Mouse (Mus musculus) stomach, embryonic 16.5 days (tissue): ENCODE data around the gene BC025920. TPM values are rescaled to one million over a fixed set of nuclear protein-coding genes. Genes with fewer than 3 reads are reported as not detected.
A peak's percentile ranks its signal among the peaks of the same experiment; 100 is the strongest.

Source experiments
- ATAC-seq: fragments of 200-750 bp; cut with Nextera tagmentation; 2 replicates; pipeline ENCODE4 v1.8.0; 2017; ENCODE audit warnings: moderate number of reproducible peaks, moderate TSS enrichment; ENCODE audit not compliant: insufficient read depth, low FRiP score
- H3K27ac ChIP-seq: fragments of 300-500 bp; sonication (generic); 2 replicates; pipeline ENCODE4 v1.5.1; 2014; ENCODE audit warnings: low read length
- H3K27me3 ChIP-seq: fragments of 300-500 bp; sonication (generic); 2 replicates; pipeline ENCODE4 v1.6.1; 2014; ENCODE audit warnings: low read length, control low read depth, mixed read lengths; ENCODE audit not compliant: control insufficient read depth, insufficient read depth
- H3K36me3 ChIP-seq: fragments of 300-500 bp; sonication (generic); 2 replicates; pipeline ENCODE4 v1.6.1; 2014; ENCODE audit warnings: low read length; ENCODE audit not compliant: control insufficient read depth, insufficient read depth
- H3K4me1 ChIP-seq: fragments of 300-500 bp; sonication (generic); 2 replicates; pipeline ENCODE4 v1.6.1; 2014; ENCODE audit warnings: low read length, control low read depth, mixed read lengths; ENCODE audit not compliant: control insufficient read depth, insufficient read depth
- H3K4me2 ChIP-seq: fragments of 300-500 bp; sonication (generic); 2 replicates; pipeline ENCODE4 v1.6.1; 2014; ENCODE audit warnings: low read depth, low read length, mixed read lengths
- H3K4me3 ChIP-seq: fragments of 300-500 bp; sonication (generic); replicated peaks from 2 replicates; pipeline ENCODE4 v1.5.1; 2014; ENCODE audit warnings: mild to moderate bottlenecking, low read length
- H3K9ac ChIP-seq: fragments of 300-500 bp; sonication (generic); 2 replicates; pipeline ENCODE4 v1.6.1; 2014; ENCODE audit warnings: low read length
- H3K9me3 ChIP-seq: fragments of 300-500 bp; sonication (generic); replicated peaks from 2 replicates; pipeline ENCODE4 v1.6.1; 2016; ENCODE audit warnings: low read length, control low read depth; ENCODE audit not compliant: control insufficient read depth
- WGBS: fragments of 180-500 bp; shearing (Covaris S2); extraction: QIAGEN DNeasy Blood & Tissue Kit; methylation state at CpG from one replicate; pipeline ENCODE4 v1.1.7; 2014; 5-methylcytosine and 5-hydroxymethylcytosine counted together
- polyA plus RNA-seq: library from polyadenylated mRNA; unstranded; fragments of >200 nt; fragmentation: Nextera tagmentation; extraction: Ambion mirVana; gene quantifications from 2 replicates; pipeline ENCODE4 v1.2.1, GENCODE M21; 2015

The BC025920 gene
- polyA plus RNA-seq, 1 experiment from 2014 or later, result 0.46 TPM

DNA sequence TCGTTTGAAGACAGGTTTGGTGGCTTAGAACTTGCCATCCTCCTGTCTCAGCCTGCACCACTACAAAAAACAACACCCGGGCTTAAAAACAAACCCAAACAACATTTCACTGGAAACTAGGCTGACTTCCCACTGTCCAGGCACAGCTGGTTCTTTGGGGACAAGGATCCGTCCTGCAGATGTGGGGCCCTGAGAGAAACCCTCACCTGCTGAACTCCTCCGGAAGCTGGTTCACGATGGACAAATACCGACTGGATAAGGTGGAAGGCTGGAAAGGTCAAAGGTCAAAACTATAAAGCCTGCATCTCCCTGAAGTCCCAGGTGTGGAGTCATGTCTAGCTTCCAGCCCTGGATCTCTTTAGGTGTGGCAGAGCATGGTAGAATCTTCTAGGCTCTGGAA lies 7.2 kb upstream of the BC025920 start:
- peaks cover 43% of the 10 kb centered on the region for H3K4me1 ChIP-seq
- no peak for ATAC-seq
- no peak overlapping the region for H3K27ac ChIP-seq
- no peak overlapping the region for H3K9ac ChIP-seq
- no peaks in the 10 kb centered on the region for H3K36me3 ChIP-seq
- H3K4me2 ChIP-seq, result no peak overlapping the region
- WGBS, result 36% methylated on average over 6 of the region's 6 CpGs
- no peak overlapping the region for H3K4me3 ChIP-seq
- H3K9me3 ChIP-seq, result no peaks in the 10 kb centered on the region
- H3K27me3 ChIP-seq, result peaks cover 3% of the 10 kb centered on the region; the same call in 1 of the 2 replicates

DNA sequence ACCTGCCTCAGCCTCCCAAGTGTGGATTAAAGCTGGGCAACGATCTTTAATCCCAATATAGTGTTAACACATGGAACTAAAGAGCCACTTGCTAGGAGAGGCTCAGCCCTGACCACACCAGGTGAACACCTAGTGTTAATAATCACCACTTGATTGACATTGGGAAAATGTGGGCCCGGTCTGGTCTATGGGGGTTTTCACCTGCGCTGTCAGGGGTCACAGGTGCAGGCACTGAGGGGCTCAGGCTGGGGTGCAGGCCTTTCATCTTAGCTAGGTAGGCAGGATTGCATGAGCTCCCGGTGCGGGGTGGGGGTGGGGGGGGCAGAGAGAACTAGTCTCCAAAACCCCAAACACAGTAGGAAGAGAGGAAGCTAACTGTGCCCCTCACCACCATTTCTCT lies 6.4 kb upstream of the BC025920 start:
- no peak for ATAC-seq
- Histone ChIP-seq H3K9ac (no peak overlapping the region), H3K9me3 (no peaks in the 10 kb centered on the region), H3K4me1 (peaks cover 43% of the 10 kb centered on the region), H3K36me3 (no peaks in the 10 kb centered on the region), H3K4me2 (no peak overlapping the region), H3K27me3 (no peaks in the 10 kb centered on the region), H3K4me3 (no peak overlapping the region), H3K27ac (no peak overlapping the region)
- WGBS, result 63% methylated on average over 5 of the region's 5 CpGs

DNA sequence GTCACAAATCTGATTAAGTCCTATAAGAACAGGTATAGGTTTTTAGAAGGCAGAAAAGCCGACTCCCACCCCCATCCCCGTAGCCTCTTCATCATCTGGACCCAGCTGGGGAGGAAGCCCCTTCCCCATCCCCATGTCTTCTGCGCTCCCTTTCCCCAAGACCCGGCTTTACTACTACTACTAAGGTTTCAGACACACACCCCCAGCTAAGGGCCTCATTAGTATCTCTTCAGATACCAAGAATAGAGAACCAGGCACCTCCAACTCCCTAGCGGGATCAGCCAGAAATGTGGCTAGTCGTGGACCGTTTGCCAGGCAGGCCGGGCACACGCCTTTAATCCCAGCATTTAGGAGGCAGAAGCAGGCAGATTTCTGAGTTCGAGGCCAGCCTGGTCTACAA lies 6.0 kb upstream of the BC025920 start:
- ATAC-seq, result no peak
- H3K4me1 ChIP-seq, result peaks cover 47% of the 10 kb centered on the region
- H3K9me3 ChIP-seq, result no peaks in the 10 kb centered on the region
- no peaks in the 10 kb centered on the region for H3K27me3 ChIP-seq
- H3K36me3 ChIP-seq, result no peaks in the 10 kb centered on the region
- 0 out of 2 replicates have a peak overlapping the region, but pooled peaks have one; percentile 16 for H3K27ac ChIP-seq
- no peak overlapping the region for H3K4me2 ChIP-seq
- no peak overlapping the region for H3K9ac ChIP-seq
- 51% methylated on average over 10 of the region's 10 CpGs for WGBS
- H3K4me3 ChIP-seq, result no peak overlapping the region

DNA sequence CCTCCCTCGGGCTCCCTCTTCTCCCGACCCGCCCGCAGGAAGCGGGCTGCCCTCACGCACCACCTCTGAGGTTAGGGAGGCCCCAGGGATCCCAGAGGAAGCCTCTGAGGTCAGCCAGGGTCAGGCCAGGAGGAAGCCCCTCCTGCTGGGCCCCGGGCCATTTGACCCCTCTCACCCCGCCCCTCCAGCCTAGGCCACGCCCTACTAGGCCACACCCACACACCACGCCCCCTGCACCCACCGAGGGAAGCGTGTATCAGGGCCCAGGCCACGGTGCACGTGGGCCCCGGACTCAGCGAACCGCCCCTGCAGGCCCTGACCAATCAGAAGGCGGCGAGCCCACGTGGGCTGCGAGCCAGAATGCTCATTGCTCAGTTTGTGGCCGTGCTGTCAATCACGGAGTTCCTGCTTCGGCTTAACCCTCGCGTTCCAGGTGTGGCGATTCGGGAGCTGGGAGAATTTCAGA lies 5.3 kb upstream of the BC025920 start, which contains the start of gene Tle6:
TSS of gene Tle6 (minus strand) at position 336 of the 466 bp plus-strand sequence.
- H3K9ac ChIP-seq, result peak within 1 kb of the TSS; percentile 51
- peak; percentile 89 for ATAC-seq
- no peaks in the 10 kb centered on the region for H3K9me3 ChIP-seq
- H3K27me3 ChIP-seq, result no peaks in the 10 kb centered on the region
- H3K36me3 ChIP-seq, result no peaks in the 10 kb centered on the region
- peaks cover 45% of the 10 kb centered on the region for H3K4me1 ChIP-seq
- H3K4me3 ChIP-seq, result peak within 1 kb of the TSS; percentile 33
- H3K4me2 ChIP-seq, result peak within 1 kb of the TSS; percentile 58
- 0% methylated on average over 28 of the region's 28 CpGs for WGBS
- H3K27ac ChIP-seq, result peak within 1 kb of the TSS; percentile 53

DNA sequence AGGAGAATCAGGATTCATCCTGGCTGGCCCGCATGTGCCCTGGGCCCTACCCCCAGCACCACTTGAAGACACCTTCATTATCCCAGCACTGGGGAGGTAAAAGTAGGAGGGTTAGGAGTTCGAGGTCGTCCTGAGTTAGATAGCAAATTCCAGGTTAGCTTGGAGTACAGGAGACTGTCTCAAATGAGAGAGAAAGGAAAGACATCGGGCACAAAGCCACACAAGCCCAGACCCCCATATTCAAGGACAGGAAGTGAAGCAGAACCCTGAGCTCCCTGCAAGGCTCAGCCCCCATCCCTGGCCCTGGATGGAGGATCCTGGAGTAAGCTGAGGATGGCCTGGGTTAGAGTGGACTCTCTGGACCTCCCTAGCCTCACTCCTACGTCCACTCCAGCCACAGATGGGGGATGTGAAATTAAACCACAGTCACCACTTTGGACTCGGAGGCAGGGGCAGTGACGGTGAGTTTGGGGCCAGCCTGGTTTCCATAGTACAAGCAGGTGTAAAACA lies 4.6 kb upstream of the BC025920 start:
- H3K27me3 ChIP-seq, result no peaks in the 10 kb centered on the region
- no peaks in the 10 kb centered on the region for H3K9me3 ChIP-seq
- H3K9ac ChIP-seq, result peak overlapping the region; percentile 31; the same call in 1 of the 2 replicates
- no peaks in the 10 kb centered on the region for H3K36me3 ChIP-seq
- peak overlapping the region; percentile 12; the same call in 1 of the 2 replicates for H3K27ac ChIP-seq
- H3K4me2 ChIP-seq, result peak overlapping the region; percentile 58
- ATAC-seq, result no peak
- H3K4me1 ChIP-seq, result peaks cover 41% of the 10 kb centered on the region
- peak overlapping the region; percentile 33 for H3K4me3 ChIP-seq
- WGBS, result 31% methylated on average over 7 of the region's 7 CpGs

DNA sequence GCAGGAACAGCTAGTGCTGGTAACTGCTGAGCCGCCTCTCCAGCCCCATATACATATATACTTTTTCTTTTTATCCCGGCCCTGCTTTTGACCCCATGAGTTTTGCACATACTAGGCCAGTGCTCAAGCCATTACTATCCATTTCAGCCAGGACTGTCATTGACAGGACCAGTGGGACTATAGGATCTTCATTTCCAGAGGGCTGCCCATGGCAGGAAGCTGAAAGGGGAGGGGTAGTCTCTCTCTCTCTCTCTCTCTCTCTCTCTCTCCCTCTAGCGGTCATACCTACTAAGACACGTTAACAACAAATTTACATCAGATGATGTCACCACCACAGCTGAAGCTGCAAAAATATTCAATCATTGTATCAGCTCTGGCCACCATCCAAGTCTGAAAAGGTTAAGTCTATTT lies 3.3 kb upstream of the BC025920 start:
- H3K4me1 ChIP-seq, result peaks cover 34% of the 10 kb centered on the region
- no peaks in the 10 kb centered on the region for H3K27me3 ChIP-seq
- H3K4me2 ChIP-seq, result no peak overlapping the region
- no peaks in the 10 kb centered on the region for H3K36me3 ChIP-seq
- no peak overlapping the region for H3K27ac ChIP-seq
- no peak overlapping the region for H3K9ac ChIP-seq
- no peak for ATAC-seq
- H3K4me3 ChIP-seq, result no peak overlapping the region
- no peaks in the 10 kb centered on the region for H3K9me3 ChIP-seq
- 17% methylated on average over 4 of the region's 4 CpGs for WGBS

DNA sequence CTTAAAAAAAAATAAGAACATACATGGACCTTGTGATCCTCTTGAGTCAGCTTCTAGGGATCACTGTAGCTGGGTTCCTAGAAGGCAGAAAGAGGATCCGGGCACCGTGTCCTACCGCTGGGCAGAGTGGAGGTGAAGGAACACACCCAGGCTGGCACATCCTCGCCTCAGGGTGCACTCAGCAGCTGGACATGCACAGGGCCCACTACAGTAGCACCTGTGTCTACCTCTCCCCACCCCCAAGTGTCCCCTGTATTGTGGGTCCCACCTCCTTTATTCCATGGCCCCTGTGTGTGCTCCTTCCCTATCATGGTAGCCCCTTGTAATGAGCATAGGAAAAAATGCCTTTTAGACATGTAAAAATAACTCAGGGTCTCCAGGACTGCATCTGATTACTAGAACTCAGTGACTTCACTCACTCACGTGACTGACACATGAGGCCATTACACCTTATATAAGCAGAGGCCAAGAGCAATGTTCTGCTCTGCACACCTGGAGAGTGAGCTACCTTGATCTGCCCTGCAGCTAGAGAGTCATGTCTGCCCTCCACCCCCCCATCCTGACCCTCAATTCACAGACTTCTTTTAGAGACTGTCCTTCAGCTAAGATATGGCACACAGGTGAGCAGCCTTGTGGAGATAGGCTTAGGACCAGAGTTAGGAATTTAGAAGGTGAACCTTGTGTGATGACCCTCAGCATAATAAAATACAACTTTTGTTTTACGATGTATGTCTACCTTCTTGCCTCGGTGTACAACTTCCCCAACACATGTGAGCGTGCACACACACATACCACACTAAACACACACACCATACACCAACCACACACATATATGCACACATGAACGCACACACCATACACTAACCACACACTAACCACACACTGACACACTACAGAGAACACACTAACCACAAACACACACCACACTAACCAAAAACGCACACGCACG lies 1.8 kb upstream of the BC025920 start:
- Histone ChIP-seq H3K27me3 (no peaks in the 10 kb centered on the region), H3K27ac (no peak overlapping the region), H3K4me3 (0 out of 2 replicates have a peak overlapping the region, but pooled peaks have one; percentile 15), H3K4me1 (peaks cover 32% of the 10 kb centered on the region), H3K36me3 (no peaks in the 10 kb centered on the region), H3K9me3 (no peaks in the 10 kb centered on the region), H3K4me2 (peak overlapping the region; percentile 64; the same call in 1 of the 2 replicates), H3K9ac (peak overlapping the region; percentile 63)
- no peak for ATAC-seq
- WGBS, result 74% methylated on average over 12 of the region's 12 CpGs

DNA sequence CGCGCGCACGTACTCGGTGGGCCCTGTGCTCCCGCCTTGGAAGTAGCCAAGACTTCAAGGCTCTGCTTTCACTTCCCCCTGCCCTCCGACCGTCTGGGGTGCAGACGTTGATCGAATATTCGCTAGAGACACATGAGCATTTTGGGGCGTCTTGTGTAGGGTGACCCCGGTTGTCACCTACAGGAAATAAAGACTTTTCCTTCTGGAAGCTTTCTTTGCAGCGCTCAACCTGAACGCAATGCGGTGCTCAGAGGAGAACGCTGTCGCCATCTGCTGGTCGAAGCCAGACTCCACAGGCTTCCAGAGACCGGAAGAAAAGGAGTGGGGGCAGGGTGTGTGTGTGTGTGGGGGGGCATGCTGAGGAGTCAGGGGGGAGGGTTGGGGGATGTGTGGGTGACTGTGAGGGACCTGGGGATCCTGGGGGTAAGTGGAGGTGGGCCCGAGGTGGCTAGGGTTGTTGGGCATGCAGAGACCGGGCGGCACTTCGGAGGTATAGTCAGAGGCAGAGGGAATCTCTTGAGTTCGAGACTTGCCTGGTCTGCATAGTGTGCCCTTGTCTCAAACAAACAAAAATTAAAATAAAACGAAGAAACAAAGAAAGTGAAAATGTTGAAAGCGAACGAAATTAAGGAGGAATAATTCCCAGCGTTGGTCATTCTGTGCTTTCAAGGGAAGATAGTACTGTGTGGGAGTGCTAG lies 953 bp upstream of the BC025920 start:
- Histone ChIP-seq H3K9me3 (no peaks in the 10 kb centered on the region), H3K27ac (peak overlapping the region; percentile 96), H3K9ac (peak overlapping the region; percentile 68), H3K4me2 (peak overlapping the region; percentile 64), H3K4me1 (peaks cover 29% of the 10 kb centered on the region), H3K4me3 (peak overlapping the region; percentile 52), H3K36me3 (no peaks in the 10 kb centered on the region), H3K27me3 (no peaks in the 10 kb centered on the region)
- ATAC-seq, result peak; percentile 7; the same call in 1 of the 2 replicates
- WGBS, result 18% methylated on average over 29 of the region's 29 CpGs
